Mouse (Mus musculus): ENCODE results near the gene Hoxa5.
A peak's percentile ranks its signal among the peaks of the same experiment; 100 is the strongest.

The Hoxa5 gene

DNA sequence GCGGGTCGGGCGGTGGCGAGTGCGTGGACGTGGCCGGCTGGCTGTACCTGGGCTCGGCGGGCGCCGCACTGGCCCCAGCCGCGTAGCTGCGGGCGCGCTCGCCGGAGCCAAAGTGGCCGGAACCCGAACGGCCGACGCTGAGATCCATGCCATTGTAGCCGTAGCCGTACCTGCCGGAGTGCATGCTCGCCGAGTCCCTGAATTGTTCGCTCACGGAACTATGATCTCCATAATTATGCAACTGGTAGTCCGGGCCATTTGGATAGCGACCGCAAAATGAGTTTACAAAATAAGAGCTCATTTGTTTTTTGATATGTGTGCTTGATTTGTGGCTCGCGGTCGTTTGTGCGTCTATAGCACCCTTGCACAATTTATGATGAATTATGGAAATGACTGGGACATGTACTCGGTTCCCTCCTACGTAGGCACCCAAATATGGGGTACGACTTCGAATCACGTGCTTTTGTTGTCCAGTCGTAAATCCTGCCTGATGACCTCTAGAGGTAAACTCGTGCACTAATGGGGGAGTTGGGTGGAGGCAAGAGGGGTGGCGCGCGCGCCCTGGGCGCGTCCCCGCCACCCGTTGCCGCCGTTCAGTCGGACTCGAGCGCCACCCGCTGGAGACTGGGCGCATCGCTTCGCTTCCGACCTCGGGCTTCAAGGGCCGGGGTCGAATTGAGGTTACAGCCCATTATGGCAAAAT, at the start of gene Hoxa5:
Hoxa5 (minus strand) TSS at position 538 of the 703 bp plus-strand sequence.
- peak; percentile 97 for DNase-seq (ENCODE audit: low read depth, low spot score)

DNA sequence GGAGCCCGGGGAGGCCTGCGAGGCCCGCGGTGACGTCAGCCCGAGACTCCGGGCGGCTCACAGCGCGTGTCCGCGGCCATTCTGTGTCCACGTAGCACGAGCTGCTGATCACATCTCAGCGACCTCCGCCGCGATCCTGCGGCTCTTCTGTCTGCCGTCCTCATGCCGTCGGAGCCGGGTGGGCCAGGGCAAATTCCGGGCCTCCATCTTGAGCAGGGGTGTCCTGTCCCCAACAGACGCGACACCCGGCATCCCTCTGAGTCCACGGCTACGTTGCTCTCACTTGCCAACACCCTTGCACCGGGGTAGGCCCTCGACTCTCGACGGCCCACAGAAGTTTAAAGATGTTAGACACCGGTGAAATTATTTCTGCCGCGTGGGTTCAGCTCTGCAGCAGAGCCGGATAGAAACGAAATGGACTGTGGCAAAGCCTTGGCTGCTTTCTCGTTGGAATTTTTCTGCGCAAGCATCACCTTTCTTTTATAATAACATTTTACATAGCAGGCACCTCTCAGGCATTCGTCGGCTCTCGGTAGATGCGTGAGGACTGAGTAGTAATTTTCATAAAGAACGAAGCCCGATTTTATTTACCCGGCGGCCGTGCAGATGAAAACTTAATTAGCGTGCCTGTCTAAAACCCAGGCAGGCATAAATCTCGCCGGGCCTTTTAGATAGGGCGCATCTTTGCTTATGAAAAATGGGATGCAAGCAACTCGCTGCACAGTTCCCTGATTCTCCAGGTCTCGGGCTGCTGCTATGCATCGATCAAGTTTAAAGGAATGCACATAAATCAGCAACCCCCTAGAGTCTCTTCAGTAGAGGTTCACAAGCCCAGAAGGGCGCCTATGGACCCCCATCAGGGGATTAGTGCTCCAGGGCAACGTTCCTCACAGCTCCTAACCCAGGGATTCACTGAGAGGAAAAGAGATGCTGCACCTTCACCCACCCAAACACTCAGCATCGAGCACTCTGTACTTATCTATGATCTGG, 49.4 kb upstream of the Hoxa5 start:
- DNase-seq (ENCODE audit: low read depth, low spot score), result no peak

DNA sequence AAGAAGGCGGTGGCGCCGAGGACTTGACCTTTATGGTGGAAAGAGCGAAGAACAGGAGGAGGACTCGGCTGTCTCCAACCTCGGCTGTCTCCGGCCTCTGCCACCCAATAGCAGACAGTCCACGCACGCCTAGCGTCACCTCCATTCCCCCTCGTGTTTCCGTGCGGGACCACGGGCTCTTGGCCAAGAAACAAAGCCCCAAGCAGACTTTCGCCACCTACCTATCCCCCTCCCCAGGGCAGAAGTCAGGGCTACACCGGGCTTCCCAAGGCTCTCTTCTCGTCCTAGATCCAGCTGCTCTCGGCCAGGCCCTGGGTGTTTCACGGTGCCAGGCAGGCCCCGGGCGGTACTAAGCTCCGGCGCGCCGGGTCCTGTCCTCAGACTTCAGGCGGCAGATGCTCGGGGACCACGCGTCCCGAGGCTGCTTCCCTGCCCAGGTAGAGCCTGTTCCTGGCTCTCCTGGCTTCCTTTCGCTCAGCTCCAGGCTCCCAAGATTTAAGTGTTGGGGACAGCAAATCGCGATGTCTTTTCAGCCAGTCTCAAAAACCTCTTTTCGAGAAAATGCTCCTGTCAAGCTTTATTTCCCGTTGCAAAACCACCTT, 48.5 kb upstream of the Hoxa5 start:
- no peak for DNase-seq (ENCODE audit: low read depth, low spot score)

DNA sequence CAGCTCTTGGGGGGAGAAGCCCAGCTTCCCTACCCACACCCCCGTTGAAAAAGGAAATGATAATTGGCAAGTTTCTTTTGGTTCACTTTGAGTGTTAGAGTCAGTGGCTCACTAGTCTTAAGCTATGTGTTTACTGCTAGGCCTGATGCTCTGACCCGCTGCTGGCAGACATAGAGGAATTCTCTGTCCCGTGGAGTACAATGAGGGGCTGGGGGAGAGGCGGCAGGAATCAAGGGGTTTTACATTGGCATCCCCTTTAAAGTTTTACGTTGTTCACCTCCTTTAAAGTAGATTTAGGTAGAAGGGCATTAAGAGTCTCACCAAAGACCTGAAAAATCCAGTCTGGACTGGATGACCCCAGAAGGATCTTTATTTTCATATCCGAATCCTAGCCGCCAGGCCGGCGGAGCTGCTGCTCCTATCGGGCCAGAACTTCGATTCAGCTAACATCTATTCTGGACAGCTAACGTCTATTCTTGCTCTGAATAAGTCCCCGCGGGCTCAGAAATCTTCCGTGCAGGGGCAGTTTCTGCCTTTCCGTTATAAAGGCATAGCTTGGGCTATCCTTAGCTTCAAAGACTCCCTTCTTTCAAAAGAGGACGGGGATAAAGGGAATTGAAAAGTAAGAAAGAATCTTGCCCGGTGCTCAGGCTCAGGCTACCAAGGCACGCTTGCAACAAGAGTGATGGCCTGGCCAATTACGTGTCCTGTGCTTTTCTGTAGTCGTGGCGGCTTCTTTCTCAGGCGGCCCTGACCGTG, 47.8 kb upstream of the Hoxa5 start:
- no peak for DNase-seq (ENCODE audit: low read depth, low spot score)

DNA sequence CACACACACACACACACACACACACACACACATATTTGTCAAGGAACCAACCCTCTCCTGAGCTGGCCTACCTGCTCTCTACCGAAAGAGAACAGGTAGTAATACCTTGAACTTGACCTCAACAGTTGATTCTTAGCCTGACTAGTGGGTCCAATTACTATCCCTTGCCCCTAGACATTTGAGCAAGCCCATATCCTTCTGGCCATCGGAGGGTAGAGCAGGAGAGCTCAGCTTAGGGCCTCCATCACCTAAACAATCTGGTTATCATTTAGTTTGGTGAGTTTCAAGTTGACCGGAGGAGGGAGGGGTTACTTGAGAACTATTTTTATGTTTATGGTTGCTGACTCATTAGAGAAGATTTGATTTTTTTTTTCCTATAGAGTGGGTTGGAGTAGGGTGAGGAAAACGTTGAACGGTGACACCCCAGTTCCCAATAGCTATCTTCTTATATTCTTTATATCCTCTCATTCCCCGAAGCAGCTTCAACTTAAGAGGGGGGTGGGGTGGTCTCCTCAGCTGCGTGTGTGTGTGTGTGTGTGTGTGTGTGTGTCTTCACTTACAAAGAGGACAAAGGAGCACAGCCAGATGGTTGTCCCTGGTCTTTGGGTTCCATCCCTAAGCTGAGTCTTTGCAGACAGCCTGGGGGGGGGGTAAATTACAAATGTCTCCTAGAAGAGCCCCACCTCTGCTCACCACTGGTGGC, 46.9 kb upstream of the Hoxa5 start:
- DNase-seq (ENCODE audit: low read depth, low spot score), result no peak

DNA sequence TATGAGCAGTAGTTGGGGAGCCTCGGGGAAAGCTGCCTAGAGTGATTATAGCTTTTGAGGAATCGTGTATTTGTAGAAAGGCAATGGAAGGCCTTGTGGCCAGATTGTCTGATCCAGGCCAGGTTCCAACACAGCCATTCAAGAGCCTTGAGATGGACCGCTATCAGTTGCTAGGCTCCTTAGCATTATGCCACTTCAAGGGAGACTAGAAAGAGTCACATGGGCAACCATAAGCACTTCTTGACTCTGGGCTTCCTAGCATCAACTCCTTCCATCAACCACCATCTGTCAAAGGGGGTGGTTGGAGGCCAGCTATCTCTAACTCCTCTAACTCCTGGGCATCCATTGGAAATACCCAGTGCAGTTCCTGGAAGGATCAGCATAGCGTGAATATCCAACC, 45.4 kb upstream of the Hoxa5 start:
- no peak for DNase-seq (ENCODE audit: low read depth, low spot score)

DNA sequence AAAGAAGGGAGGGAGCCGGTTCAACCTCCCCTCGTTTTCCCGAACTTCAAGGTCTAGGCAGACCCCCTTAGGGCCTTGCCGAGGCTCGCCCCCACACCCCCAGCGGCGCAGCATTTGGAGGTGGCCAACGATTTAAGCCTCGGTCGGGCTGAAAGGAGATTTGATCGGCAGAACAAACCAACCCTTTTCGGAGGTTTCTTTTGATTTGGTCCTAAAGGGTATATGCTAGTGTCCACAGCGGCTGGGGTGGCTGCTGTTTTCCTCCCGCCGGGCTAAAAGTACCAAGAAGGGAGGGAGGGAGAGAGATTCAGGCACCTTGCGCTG, 45.0 kb upstream of the Hoxa5 start:
- DNase-seq (ENCODE audit: low read depth, low spot score), result no peak

DNA sequence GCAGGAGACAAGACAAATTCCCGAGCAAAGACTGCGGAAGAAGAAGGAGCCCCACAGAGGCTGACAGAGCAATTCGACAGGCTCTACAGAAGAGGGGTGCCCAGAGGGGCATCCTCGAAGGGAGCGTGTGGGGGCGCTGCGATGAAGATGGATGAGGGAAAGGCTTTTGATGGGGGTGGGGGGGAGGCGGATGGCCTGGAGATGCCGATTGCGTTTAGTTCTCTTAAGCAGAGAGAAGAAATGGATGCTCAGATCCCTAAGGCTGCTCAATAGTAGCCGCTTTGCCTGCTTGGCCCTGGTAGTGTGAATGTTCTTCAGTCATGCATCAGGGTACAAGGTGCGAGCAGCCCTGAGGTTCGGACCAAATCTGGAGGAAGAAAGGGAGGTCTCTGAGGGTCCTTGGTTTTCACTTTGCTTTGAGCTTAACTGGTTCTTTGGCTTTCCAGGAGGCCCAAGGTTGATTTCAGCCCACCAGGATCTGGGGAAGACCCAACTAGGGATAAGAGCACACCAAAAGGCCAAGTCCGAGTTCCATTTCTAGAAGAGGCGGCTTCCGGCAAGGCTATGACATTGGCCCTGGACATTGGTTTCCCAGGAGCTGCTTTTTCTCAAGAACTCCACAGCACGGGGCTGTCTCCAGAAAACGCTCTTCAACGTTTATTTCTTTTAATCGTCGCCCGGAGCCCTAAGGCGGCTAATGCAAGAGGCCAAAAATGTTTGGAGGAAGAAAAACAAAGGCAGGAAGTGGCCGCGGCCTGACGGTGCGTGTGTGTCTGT, 44.4 kb upstream of the Hoxa5 start:
- DNase-seq (ENCODE audit: low read depth, low spot score), result no peak

DNA sequence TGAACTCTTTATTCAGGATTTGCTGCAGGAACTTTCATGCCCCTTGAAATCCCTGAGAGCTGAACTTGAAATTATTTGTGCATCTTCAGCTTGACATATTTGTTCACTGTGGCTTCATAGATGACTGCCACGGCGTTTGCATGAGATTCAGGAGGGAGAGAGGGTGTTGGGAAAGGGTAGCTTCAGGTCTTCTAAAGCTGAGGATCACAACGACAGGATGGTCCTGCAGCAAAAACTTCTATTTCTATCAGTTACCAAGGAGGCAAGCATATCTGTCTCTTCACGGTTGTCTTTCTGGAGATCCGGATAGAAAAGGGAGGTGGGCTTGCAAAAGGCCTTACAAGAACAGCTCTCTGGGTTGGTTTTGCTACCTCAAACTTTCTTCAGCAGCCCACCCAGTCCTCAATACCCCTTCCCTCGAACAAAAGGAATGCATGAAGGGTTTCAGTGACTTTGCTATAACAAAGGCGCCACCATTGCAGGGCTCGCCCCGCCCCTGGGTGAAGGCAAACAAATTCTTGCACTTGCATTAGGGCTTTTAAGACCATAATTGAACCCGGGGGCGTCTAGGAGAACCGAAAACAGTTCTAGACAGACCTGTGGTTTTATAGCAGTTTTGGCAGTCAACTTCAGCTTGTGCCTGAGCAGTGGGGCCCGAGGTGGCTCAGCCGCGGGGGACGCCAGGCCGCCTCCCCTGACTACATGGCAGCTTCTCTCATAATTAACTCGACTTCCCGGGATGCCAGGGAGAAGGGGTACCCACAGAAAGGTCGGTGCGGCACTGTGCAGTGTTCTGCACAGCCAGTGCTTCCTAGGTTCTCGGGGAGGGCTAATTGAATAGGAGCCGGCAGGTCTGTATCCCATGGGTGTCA, 43.6 kb upstream of the Hoxa5 start:
- DNase-seq (ENCODE audit: low read depth, low spot score), result no peak

DNA sequence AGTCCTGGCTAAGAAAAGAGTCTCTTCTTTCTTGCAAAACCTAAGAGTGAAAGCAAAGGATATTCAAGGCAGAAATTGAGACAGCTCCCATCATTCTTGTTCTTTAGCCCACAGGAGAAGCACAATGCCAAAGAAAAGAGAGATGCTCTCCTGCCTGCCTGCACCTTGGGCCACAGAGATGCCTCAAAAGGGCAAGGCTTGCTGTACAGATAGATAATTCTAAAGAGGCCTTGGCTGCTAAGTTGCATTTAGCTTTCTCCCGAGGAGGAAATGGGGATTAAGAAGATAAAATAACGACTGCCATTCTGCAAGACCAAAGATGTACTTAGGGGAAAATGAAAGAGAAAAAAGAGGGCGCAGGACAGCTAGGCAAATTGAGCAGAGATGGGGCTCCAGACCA, 42.5 kb upstream of the Hoxa5 start:
- DNase-seq (ENCODE audit: low read depth, low spot score), result no peak

DNA sequence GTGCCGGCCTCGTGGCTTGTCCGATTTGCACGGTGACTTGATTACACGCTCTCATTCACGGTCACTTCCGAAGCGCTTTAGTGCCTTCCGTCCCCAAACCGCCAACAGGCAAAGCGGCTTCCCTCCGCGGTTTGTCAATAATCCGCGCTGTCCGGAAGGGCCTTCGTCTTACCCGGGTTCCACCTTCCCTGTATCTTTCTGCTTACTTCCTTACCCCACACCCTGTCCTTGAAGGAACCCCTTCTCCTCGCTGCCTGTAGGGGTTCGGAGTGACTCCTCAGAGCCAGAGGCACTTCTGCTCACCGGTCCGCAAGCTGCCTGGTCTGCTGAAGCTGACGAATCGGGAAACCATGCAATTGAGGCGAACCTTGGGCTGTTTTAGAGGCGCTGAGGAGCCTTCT, 42.0 kb upstream of the Hoxa5 start:
- no peak for DNase-seq (ENCODE audit: low read depth, low spot score)

DNA sequence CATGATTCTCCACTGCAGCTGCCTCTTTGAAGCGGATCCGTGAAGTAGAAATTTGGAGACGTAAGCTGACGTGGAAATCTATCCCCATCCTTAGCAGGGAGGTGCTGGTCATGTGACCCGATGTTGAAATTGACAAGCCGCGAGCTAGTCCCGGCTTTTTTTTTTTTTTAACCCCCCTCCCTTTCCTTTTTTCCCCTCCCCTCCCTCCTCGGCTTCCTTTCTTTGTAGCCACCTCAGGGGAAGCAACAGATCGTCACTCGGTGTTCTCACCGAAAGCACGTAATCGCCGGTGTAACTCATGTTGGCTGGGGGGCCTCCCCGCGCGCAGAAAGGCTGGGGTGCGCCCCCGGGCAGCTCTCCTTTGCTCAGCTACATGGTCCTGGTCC, 41.4 kb upstream of the Hoxa5 start, which contains the start of gene Hoxa11:
Hoxa11 (minus strand) TSS at position 54 of the 386 bp plus-strand sequence.
- no peak for DNase-seq (ENCODE audit: low read depth, low spot score)

DNA sequence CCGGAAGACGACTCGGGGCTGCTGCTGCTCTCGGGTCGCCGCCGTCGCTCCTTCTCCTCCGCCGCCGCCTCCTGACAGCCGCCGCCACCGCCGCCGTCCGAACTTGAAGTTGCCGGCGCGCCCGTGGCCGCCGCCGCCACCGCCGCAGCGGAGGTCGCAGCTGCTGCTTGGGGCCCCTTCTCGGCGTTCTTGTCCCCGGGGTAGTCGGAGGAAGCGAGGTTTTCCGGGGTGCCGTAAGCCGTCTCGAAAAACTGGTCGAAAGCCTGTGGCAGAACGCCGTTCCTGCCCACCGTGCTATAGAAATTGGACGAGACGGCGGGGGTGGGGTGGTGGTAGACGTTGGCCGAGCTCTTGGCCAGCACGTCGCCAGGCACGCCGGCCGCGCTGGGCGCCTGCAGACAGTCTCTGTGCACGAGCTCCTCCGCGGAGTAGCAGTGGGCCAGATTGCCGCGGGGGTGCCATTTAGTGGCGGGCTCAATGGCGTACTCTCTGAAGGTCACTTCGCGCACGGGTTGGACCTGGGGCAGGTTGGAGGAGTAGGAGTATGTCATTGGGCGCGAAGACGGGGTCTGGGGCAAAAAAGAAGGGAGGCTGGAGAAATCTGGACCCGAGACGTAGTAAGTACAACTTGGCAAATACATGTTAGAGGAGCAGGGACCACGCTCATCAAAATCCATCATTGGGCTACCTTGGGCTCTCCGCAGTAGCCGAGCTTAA, 40.8 kb upstream of the Hoxa5 start:
- DNase-seq (ENCODE audit: low read depth, low spot score), result no peak

DNA sequence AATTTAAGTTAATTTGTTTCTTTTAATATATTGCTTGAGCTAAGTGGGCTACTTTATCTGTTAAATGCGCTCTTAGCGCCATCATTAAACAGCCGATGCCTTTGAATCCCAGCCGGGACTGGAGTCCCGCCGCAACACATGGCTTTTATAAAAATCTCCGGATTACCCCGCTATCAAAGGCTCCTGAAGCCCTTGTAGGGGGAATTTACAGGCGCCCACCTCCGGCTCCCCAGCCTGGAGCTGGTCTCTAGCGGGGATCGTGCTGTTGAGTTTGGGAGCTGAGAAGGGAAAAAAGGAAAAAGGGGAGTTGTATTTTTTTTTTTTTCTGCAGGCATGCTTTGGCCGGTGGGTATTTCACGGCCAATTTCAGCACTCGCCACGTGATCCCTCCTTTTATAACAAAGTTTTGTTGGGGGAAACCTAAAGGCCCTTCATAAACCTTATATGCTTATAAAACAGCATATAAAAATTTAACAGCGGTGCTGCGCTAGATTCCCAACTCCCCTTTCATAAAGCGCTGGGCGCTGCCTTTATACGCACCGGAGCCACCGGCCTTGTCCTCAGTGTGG, 40.2 kb upstream of the Hoxa5 start:
- DNase-seq (ENCODE audit: low read depth, low spot score), result no peak

DNA sequence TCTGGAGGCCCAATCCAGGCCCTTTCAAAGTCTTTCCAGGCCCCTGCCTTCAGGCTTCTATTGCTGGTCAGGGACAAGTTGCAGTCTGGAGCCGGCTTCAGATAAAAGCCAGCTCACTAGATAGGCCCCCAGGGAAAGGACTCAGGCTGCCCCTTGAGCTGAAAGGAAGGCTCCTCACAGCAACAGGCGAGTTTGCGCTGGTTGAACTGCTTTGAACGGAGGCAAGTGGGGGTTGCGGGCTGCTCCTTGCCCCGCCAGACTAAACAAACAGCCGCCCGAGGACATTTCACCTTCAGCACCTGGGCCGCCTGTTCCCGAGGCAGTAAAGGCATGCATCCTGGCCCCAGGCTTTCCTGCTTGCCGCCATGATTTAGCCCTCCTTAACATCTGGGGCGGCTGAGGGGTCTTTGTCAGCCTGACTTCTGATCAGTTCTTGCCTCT, 39.3 kb upstream of the Hoxa5 start:
- no peak for DNase-seq (ENCODE audit: low read depth, low spot score)

DNA sequence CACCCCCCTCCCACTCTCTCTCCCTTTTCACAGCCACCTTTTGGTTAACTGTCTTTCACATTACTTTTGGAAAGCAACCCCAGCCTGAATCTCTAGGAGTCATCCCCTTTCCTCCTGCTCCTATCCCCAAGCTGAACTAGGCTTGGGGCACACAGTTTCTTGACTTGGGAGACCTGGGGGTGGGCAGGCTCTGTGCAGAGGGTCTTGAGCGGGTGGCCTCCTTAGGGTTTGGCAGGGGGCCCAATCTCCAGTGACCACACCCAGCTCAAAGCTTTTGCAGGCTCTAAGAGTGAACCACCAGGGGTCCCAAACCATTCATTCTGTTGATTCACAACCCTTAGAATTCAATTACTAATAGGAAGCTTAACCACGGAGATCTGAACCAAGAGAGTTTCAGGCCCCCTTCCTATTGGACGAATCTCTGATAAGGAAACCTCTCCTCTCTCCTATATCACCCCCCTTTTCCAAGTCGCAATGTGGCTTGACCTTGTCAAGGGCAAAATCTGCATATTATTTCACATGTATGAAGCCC, 38.5 kb upstream of the Hoxa5 start:
- DNase-seq (ENCODE audit: low read depth, low spot score), result no peak

DNA sequence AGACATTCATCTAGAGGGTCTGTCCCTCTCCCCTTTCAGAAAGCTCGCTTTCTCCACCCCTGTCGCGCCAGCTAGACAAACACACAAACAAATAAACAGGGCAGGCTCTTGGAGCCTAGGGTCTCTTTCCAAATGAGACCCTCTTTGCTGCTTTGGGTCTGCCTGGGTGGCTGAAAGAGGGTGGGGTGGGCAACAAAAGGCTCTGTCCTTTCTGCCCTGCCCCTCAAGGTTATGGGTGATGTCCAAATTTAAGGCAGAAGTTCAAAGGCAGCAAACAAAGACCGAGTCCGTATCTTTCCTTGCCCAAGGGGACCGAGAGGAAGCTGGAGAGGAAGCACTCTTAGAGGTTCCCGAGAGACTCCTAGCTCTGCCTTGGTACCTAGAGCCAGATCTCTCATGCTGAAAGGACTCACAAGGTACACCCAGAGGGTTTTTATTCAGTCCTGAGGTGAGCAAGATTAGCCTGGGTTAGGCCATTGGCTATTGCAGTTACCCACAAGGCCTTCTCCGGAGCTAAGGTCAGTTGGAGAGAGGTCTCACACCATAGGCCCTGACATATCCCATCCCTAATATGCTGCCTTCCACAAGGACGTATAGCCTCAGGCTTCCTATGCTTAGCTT, 36.7 kb upstream of the Hoxa5 start:
- DNase-seq (ENCODE audit: low read depth, low spot score), result no peak

All from mesoderm, embryonic 11.5 days (tissue).